Mouse (Mus musculus): Measurements from ENCODE around the gene Sf3b2. TPM values are rescaled to one million over a fixed set of nuclear protein-coding genes. Genes with fewer than 3 reads are reported as not detected.

Gene Sf3b2
- polyA plus RNA-seq (2021; fragmentation: Nextera tagmentation): 214 and 232 TPM in 2 replicates
- long read RNA-seq, experiment 1, transcript Sf3b2-201 (21 exons, 3,222 nt): major isoform, 97 of 426 reads
- long read RNA-seq, experiment 1, transcript Sf3b2-208 (8 exons, 1,894 nt): minor isoform, 5 of 426 reads
- long read RNA-seq, experiment 1, transcript Sf3b2-202 (9 exons, 933 nt): minor isoform, 5 of 426 reads
- long read RNA-seq, experiment 1, partial matches to known transcripts: 308 of 426 reads
- long read RNA-seq, experiment 1, other reads (novel, unspliced or antisense): 10 of 426 reads
- long read RNA-seq, experiment 2, transcript Sf3b2-202 (9 exons, 933 nt): minor isoform, 6 of 1,374 reads
- long read RNA-seq, experiment 2, transcript Sf3b2-201 (21 exons, 3,222 nt): major isoform, 1,023 of 1,374 reads
- long read RNA-seq, experiment 2, partial matches to known transcripts: 243 of 1,374 reads
- long read RNA-seq, experiment 2, other reads (novel, unspliced or antisense): 98 of 1,374 reads

GRCm38 (mm10) chr19:5294972-5295735, at the start of gene Sf3b2:
Sf3b2 (minus strand) TSS chr19:5295455.

GRCm38 (mm10) chr19:5335441-5335840, 40.2 kb upstream of the Sf3b2 start, which contains the start of gene Catsper1:
Catsper1 (plus strand) TSS chr19:5335741.

GRCm38 (mm10) chr19:5297903-5298800, 2.9 kb upstream of the Sf3b2 start, which contains the start of gene Gal3st3:
Gal3st3 (plus strand) TSS chr19:5298331.

GRCm38 (mm10) chr19:5272801-5273733, 22.2 kb downstream of the Sf3b2 start, which contains the start of gene Pacs1:
Pacs1 (minus strand) TSS chr19:5273119.

Other genes starting within 250 kb of the Sf3b2 start
- gene Rin1, start 245.0 kb downstream of the Sf3b2 start, polyA plus RNA-seq (2021; fragmentation: Nextera tagmentation): 21.3 TPM in 2 replicates
- gene Cd248, start 227.4 kb downstream of the Sf3b2 start, polyA plus RNA-seq (2021; fragmentation: Nextera tagmentation): 2.0 and 3.4 TPM in 2 replicates
- 118 and 149 TPM in 2 replicates for gene Tmem151a, start 209.9 kb downstream of the Sf3b2 start, polyA plus RNA-seq (2021; fragmentation: Nextera tagmentation)
- gene Yif1a, start 206.9 kb downstream of the Sf3b2 start, polyA plus RNA-seq (2021; fragmentation: Nextera tagmentation): 46.2 and 52.4 TPM in 2 replicates
- 84.4 and 102 TPM in 2 replicates for gene Cnih2, start 196.9 kb downstream of the Sf3b2 start, polyA plus RNA-seq (2021; fragmentation: Nextera tagmentation)
- gene Rab1b, start 188.4 kb downstream of the Sf3b2 start, polyA plus RNA-seq (2021; fragmentation: Nextera tagmentation): 152 and 166 TPM in 2 replicates
- 12.8 and 13.5 TPM in 2 replicates for gene Klc2, start 176.9 kb downstream of the Sf3b2 start, polyA plus RNA-seq (2021; fragmentation: Nextera tagmentation)
- gene Pacs1, start 22.3 kb downstream of the Sf3b2 start, polyA plus RNA-seq (2021; fragmentation: Nextera tagmentation): 25.5 and 25.8 TPM in 2 replicates
- gene Gal3st3, start 2.9 kb upstream of the Sf3b2 start, polyA plus RNA-seq (2021; fragmentation: Nextera tagmentation): 71.6 and 91.0 TPM in 2 replicates
- not detected in 2 replicates for gene Catsper1, start 40.3 kb upstream of the Sf3b2 start, polyA plus RNA-seq (2021; fragmentation: Nextera tagmentation)
- 20.6 and 32.3 TPM in 2 replicates for gene Cst6, start 54.1 kb upstream of the Sf3b2 start, polyA plus RNA-seq (2021; fragmentation: Nextera tagmentation)
- 22.7 and 28.8 TPM in 2 replicates for gene Eif1ad, start 71.3 kb upstream of the Sf3b2 start, polyA plus RNA-seq (2021; fragmentation: Nextera tagmentation)
- 166 and 174 TPM in 2 replicates for gene Banf1, start 71.7 kb upstream of the Sf3b2 start, polyA plus RNA-seq (2021; fragmentation: Nextera tagmentation)
- 23.3 and 23.5 TPM in 2 replicates for gene Sart1, start 93.2 kb upstream of the Sf3b2 start, polyA plus RNA-seq (2021; fragmentation: Nextera tagmentation)
- not detected in 2 replicates for gene Tsga10ip, start 107.1 kb upstream of the Sf3b2 start, polyA plus RNA-seq (2021; fragmentation: Nextera tagmentation)
- 165 and 209 TPM in 2 replicates for gene Drap1, start 129.5 kb upstream of the Sf3b2 start, polyA plus RNA-seq (2021; fragmentation: Nextera tagmentation)
- 40.3 and 40.7 TPM in 2 replicates for gene AI837181, start 129.7 kb upstream of the Sf3b2 start, polyA plus RNA-seq (2021; fragmentation: Nextera tagmentation)
- 0.38 TPM in 1 of 2 replicates, not detected in the other for gene Fosl1, start 152.1 kb upstream of the Sf3b2 start, polyA plus RNA-seq (2021; fragmentation: Nextera tagmentation)
- 15.8 and 16.5 TPM in 2 replicates for gene Ccdc85b, start 162.4 kb upstream of the Sf3b2 start, polyA plus RNA-seq (2021; fragmentation: Nextera tagmentation)
- 85.1 and 88.5 TPM in 2 replicates for gene Fibp, start 165.2 kb upstream of the Sf3b2 start, polyA plus RNA-seq (2021; fragmentation: Nextera tagmentation)
- gene Ctsw, start 173.1 kb upstream of the Sf3b2 start, polyA plus RNA-seq (2021; fragmentation: Nextera tagmentation): 0.20 and 0.41 TPM in 2 replicates
- gene Efemp2, start 178.5 kb upstream of the Sf3b2 start, polyA plus RNA-seq (2021; fragmentation: Nextera tagmentation): 17.7 and 32.4 TPM in 2 replicates
- gene Mus81, start 192.9 kb upstream of the Sf3b2 start, polyA plus RNA-seq (2021; fragmentation: Nextera tagmentation): 24.3 and 24.9 TPM in 2 replicates
- 906 and 1,048 TPM in 2 replicates for gene Cfl1, start 195.0 kb upstream of the Sf3b2 start, polyA plus RNA-seq (2021; fragmentation: Nextera tagmentation)
- not detected in 2 replicates for gene 1700020D05Rik, start 208.3 kb upstream of the Sf3b2 start, polyA plus RNA-seq (2021; fragmentation: Nextera tagmentation)
- gene Snx32, start 215.1 kb upstream of the Sf3b2 start, polyA plus RNA-seq (2021; fragmentation: Nextera tagmentation): 50.6 and 51.6 TPM in 2 replicates